Mouse (Mus musculus): ENCODE measurements around the gene Gnai3.

DNA sequence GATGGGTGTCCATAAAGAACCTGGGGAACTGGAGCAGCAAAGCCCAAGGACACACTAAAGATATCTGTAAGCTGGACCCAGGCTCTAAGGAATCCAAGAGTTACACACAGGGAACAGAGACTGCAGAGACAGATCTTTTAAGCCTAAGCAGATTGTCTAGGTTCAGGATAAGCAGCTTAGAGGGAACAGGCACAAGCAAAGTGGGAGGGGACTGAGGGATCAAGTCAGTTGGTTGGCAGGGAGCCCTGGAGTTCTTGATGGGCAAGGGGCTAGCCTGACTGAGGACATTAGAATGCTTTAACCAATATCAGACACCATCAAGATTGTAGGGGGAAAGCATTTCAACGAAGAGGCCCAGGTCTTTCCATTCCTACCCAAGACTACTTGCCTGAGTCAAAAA lies 51.8 kb downstream of the Gnai3 start:
- TF ChIP-seq CTCF (IDR thresholded peaks at IDR 0.05; ENCODE audit: extremely low read depth, insufficient read depth, low read length): no peak
- no peak for TF ChIP-seq POLR2A (IDR thresholded peaks at IDR 0.05; ENCODE audit: extremely low read depth, insufficient read depth, low read length)

Data from cortical plate, adult 2 months (tissue).